Mouse (Mus musculus) B cell, adult 2 months (primary cell): Measurements from ENCODE around the gene Morn3.

Source experiments
- DNase-seq, 2 experiments: peaks; one replicate each; pipeline ENCODE4 v3.0.0; 2022

Morn3 gene

GRCm38 (mm10) chr5:123021438-123021837 is 25.4 kb downstream of the Morn3 start:
- DNase-seq, result no peak

DNA sequence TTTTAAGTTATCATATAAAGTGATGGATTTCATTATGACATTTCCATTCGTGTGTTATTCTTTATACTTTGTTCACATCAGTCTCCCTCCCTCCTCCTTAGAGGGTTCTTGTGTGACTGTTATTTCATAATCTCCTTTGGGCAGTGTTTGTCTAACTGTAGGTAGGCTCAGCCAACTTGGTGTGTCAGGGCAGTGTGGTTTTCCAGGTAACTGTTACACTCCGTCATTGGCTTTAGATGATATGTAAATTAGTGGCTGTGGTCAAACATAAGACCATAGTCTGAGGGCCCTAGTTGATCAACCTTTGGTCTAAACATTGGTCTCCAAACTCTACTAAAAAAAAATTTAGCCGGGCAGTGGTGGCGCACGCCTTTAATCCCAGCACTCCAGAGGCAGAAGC is 26.4 kb downstream of the Morn3 start:
- DNase-seq, result no peak

GRCm38 (mm10) chr5:123019336-123020016 is 27.3 kb downstream of the Morn3 start:
- no peak for DNase-seq

GRCm38 (mm10) chr5:123017504-123017903 is 29.3 kb downstream of the Morn3 start:
- no peak for DNase-seq

DNA sequence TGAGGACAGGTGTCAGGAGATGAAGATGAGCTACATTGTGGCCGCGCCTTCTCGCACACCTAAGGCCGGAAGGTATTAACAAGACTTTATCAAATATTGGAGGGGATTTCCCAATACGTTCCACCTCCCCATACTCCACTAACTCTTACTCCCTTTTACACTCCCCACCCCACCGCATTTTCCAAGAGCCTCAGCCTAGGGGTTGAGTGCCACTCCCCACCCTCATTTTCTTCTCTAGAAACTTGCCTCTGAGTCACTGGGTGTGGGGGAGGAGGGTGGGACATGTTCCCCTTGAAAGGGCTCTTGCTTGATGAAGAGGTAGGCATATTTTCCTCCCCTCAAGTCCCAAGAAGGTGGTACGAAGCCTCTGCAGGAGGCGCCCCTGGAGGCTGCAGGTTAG is 30.9 kb downstream of the Morn3 start:
- DNase-seq, result peak; percentile 55 to 63

GRCm38 (mm10) chr5:123014753-123015701 is 31.8 kb downstream of the Morn3 start, which contains the start of gene Orai1:
Gene Orai1 (plus strand): TSS chr5:123015074.
- DNase-seq, result peak; percentile 99

DNA sequence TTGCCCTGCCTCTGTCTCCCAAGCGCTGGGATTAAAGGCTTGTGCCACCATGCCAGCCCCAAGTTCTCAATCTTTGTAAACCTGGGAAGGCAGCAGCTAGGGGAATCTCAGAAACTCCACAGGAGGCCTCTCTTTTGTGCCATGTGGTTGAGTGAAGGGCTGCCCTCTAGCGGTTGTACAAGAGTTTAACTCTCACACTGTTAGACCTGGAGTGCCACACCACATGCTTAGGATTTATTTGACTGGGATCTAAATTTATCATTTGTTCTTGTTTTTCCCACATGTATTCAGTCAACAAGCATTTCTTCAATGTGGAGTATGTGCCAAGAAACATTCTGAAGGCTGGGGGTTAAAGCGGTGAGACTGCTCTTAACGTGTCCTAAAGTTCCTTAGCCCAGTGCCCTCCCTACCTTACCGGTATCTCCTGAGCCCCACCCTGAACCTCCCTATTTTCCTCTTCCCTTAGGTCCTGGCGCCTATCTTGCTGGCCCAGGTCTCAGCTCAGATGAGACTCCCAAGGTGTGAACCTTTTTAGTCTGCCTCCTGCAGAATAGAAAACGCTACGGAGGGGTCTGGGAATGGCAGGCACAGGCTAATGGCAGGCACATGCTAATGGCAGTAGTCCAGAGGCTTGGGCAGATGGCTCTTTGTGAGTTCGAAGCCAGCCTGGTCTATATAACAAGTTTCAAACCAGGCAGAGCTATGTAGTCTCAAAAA is 33.1 kb downstream of the Morn3 start:
- peak; percentile 74 to 76 for DNase-seq

GRCm38 (mm10) chr5:123011705-123012104 is 35.1 kb downstream of the Morn3 start:
- no peak for DNase-seq

GRCm38 (mm10) chr5:123010806-123011205 is 36.0 kb downstream of the Morn3 start:
- DNase-seq, result peak; percentile 56 to 59

GRCm38 (mm10) chr5:123009873-123010272 is 36.9 kb downstream of the Morn3 start:
- no peak for DNase-seq

DNA sequence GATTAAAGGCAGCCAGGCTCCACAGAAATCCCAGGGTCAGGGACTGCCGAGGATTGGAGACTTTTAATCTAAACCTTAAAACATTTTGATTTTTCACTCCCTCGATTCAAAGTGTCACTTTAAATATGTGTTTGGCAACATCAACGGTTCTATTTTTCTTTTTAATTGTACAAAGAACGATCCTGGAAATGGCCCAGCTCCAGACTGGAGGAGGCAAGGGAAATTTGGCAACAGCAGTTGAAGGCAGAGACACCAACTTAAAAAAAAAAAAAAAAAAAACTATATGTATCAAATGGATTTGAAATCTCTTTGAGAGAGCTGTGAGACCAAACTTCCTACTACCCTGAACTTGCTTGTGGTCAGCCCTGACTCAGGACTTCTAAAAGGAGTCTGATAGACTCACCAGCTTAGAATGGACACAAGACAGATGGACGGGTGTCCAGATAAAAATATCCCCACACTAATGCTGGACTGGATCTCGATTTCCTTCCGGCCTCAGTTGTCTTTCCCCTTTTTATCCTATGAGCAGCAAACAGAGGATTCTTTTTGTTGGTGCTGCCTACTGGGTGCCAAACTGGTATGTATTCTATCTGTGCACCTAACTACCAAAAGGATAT is 37.8 kb downstream of the Morn3 start:
- DNase-seq, result no peak

GRCm38 (mm10) chr5:123005716-123006592 is 40.9 kb downstream of the Morn3 start:
- DNase-seq, result no peak

DNA sequence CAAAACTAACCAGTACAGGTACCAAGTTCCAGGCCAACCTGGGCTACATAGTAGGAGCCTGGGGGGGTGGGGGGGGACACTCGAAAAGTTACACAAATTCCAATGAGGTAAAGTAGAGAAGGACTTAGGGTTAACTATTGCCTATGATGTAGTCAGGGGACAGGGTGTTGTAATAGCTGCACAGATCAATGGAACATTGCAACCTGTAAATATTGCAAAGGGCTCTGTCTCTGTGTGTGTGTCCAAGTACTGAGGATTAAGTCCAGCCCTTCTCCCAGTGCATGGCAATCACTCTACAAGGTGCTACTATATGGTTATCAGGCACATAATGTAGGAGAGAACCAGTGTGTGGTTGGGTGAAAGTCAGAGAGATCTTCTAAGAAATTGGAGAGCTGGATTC is 45.9 kb downstream of the Morn3 start:
- DNase-seq, result no peak

- peak; percentile 20 to 32 for DNase-seq
These were observed 49.3 kb downstream of the Morn3 start for GRCm38 (mm10) chr5:122997205-122998204.

GRCm38 (mm10) chr5:122994910-122995309 is 51.9 kb downstream of the Morn3 start:
- no peak for DNase-seq

- peak; percentile 73 to 76 for DNase-seq
These were observed 52.4 kb downstream of the Morn3 start for GRCm38 (mm10) chr5:122994303-122994846.

DNA sequence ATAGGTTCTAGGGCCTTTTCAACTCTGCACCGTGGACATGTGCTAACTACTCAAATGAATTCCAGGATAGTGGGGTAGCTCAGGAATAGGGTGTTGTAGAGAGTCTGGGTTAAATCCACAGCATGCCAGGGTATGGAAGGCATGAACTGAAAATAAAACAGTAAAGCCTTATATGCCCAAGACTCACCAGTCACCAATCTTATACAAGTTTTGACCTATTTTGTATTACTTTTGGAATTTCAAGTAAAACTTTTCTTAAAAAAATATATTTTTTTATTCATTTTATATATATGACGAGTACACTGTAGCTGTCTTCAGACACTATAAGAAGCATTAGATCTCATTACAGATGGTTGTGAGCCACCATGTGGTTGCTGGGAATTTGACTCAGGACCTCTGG is 53.0 kb downstream of the Morn3 start:
- no peak for DNase-seq

DNA sequence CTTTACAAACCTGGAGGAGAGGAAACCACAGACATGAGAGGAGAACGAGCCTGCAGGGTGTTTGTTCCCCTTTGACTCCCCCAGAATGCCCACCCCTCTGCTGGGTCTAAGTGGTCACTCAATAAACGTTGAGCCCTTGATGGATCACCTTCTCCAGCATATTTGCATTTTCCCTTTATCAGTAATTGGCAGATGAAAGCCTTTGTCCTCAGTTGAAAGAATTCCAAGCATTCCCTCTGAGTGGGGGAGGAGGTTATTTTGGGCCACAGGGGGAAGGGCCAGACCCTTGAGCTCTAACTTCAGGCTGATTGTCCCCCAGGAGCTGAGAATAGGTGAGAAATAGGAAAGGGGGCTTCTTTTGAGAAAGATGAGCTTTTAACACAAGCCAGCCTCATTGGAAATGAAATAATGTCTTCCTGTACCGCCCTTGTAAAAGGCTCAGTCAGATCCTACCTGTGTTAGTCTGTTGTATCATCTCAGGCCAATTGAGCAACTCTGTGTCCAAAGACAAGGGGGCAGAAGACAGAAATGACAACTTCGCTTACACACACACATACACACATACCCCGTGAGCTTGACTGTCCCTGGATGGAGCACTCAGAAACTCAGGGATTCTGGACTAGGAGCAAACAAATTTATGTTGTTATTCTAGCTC is 55.3 kb downstream of the Morn3 start:
- DNase-seq, result no peak

DNA sequence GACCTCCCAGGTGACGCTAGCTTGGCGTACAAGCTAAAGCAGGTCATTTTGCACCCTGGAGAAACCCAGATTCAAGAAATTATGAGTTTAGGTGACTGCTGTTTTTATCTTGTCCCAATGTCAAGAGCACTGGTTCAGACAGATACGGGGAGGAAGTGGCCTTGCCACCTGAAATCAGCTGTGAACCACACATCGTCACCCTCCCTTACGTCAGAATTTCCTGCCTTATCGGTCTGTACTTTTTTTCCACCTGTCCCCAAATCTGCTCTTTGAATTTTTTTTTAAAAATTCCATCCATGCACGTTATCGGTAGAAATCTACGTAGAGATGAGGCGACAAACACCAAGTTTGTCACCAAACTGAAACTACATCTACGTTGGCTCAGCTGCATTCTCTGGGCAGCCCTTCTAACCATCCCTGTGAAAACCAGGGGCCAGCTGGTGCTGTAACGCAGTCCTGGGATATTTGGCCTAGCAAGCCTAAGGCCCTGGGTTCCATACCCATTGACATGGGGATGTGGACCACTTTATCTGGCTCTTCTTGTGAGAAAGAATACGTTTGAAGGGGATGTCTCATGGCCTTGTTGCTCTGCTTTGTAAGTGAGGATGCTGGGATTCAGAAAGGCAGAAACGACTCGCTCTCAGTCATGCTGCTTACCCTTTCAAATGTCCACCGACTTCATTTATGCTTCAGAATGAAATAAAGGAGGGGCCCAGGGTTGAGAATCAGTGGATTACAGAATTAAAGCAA is 56.2 kb downstream of the Morn3 start:
- DNase-seq, result peak; percentile 79 to 82
